Mouse (Mus musculus) intestine, embryonic 15.5 days (tissue): ENCODE results near the gene Gclc. TPM values are rescaled to one million over a fixed set of nuclear protein-coding genes. Genes with fewer than 3 reads are reported as not detected.

Experiments
- ATAC-seq: fragments of 200-750 bp; cut with Nextera tagmentation; 2 replicates; pipeline ENCODE4 v1.8.0; 2017; ENCODE audit warnings: moderate TSS enrichment, moderate library complexity
- H3K27ac ChIP-seq: fragments of 300-500 bp; sonication (generic); 2 replicates; pipeline ENCODE4 v1.5.1; 2015; ENCODE audit warnings: mild to moderate bottlenecking, inconsistent platforms
- H3K27me3 ChIP-seq: fragments of 300-500 bp; sonication (generic); replicated peaks from 2 replicates; pipeline ENCODE4 v1.6.1; 2015; ENCODE audit warnings: inconsistent platforms
- H3K36me3 ChIP-seq: fragments of 300-500 bp; sonication (generic); 2 replicates; pipeline ENCODE4 v1.6.1; 2015; ENCODE audit warnings: inconsistent platforms
- H3K4me1 ChIP-seq: fragments of 300-500 bp; sonication (generic); replicated peaks from 2 replicates; pipeline ENCODE4 v1.6.1; 2015; ENCODE audit warnings: inconsistent platforms
- H3K4me2 ChIP-seq: fragments of 300-500 bp; sonication (generic); replicated peaks from 2 replicates; pipeline ENCODE4 v1.6.1; 2015; ENCODE audit warnings: mild to moderate bottlenecking, inconsistent platforms
- H3K4me3 ChIP-seq: fragments of 300-500 bp; sonication (generic); replicated peaks from 2 replicates; pipeline ENCODE4 v1.5.1; 2015; ENCODE audit warnings: inconsistent platforms
- H3K9ac ChIP-seq: fragments of 300-500 bp; sonication (generic); 2 replicates; pipeline ENCODE4 v1.6.1; 2015; ENCODE audit warnings: inconsistent platforms
- H3K9me3 ChIP-seq: fragments of 300-500 bp; sonication (generic); 2 replicates; pipeline ENCODE4 v1.6.1; 2016; ENCODE audit warnings: inconsistent platforms
- WGBS: fragments of 180-500 bp; shearing (Covaris S2); methylation state at CpG from one replicate; pipeline ENCODE4 v1.1.7; 2015; 5-methylcytosine and 5-hydroxymethylcytosine counted together
- polyA plus RNA-seq: library from polyadenylated mRNA; unstranded; fragments of >200 nt; fragmentation: Nextera tagmentation; extraction: Ambion mirVana; gene quantifications from 2 replicates; pipeline ENCODE4 v1.2.1, GENCODE M21; 2015

Gclc gene
- 13.0 and 13.5 TPM in 2 replicates for polyA plus RNA-seq

DNA sequence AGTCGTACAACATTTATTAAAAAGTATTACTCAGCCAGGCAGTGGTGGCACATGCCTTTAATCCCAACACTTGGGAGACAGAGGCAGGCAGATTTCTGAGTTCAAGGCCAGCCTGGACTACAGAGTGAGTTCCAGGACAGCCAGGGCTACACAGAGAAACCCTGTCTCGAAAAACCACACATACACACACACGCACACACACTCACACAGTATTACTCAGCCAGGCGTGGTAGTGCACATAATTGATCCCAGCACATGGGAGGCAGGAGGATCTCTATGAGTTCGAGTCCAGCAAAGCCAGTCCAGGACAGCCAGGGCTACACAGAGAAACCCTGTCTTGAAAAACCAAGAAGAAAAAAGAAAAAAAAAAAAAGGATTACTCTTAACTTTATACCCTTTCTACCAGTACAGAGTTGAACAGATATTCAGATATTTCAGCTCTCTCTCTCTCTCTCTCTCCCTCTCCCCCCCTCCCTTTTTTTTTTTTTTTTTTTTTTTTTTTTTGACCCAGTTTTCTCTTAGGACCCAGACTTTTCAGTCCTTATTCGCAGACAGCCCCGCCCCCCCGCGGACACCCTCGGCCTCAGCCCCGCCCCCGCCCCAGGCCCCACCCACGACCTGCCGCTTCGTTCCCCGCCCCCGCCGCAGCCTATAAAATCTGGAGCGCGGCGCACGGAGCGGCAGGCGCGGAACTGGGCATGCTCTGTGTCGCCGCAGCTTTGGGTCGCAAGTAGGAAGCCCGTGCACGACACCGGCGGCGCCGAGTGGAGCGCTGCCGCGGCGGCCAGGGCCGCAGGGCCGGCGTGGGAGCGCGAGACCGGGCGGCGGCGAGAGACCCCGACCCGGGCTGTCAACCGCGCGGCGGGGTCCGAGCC lies at the start of gene Gclc:
Gclc (plus strand) TSS at position 683 of the 875 bp plus-strand sequence.
- ATAC-seq: peak; percentile 83
- H3K36me3 ChIP-seq: no peaks in the 10 kb centered on the region

DNA sequence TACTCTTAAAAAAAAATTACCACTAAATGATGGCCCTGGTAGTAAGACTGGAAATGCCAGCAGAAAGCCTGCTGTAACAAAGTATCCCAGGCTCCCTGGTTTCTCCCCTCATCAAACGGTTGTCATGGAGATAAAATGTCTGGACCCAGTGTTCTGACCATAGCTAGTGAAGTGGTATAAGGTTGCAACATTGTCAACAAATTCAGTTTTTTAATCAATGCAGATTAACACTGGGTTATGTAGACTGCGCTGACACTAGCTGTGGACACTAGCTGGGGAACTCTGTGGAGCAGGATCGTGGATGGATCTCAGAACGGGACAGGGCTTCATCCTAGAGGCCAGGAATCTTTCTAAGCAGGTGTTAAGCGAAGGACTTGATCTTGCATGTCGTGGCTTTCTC lies 47.8 kb upstream of the Gclc start:
- WGBS: 87% methylated on average over 6 of the region's 6 CpGs
- ATAC-seq: no peak
- no peak overlapping the region for H3K27ac ChIP-seq
- no peaks in the 10 kb centered on the region for H3K27me3 ChIP-seq
- no peak overlapping the region for H3K4me3 ChIP-seq
- no peaks in the 10 kb centered on the region for H3K36me3 ChIP-seq
- H3K9me3 ChIP-seq: no peaks in the 10 kb centered on the region
- no peak overlapping the region for H3K9ac ChIP-seq
- no peak overlapping the region for H3K4me2 ChIP-seq
- H3K4me1 ChIP-seq: no peaks in the 10 kb centered on the region

More for the DNA sequence above, at the start of gene Gclc:
- H3K27me3 ChIP-seq: no peaks in the 10 kb centered on the region
- H3K4me1 ChIP-seq: peaks cover 12% of the 10 kb centered on the region
- peak within 1 kb of the TSS; percentile 82 for H3K27ac ChIP-seq
- H3K4me2 ChIP-seq: peak within 1 kb of the TSS; percentile 91
- peak within 1 kb of the TSS; percentile 82 for H3K4me3 ChIP-seq
- peak within 1 kb of the TSS; percentile 84 for H3K9ac ChIP-seq
- 8% methylated on average over 51 of the region's 54 CpGs for WGBS
- no peaks in the 10 kb centered on the region for H3K9me3 ChIP-seq

DNA sequence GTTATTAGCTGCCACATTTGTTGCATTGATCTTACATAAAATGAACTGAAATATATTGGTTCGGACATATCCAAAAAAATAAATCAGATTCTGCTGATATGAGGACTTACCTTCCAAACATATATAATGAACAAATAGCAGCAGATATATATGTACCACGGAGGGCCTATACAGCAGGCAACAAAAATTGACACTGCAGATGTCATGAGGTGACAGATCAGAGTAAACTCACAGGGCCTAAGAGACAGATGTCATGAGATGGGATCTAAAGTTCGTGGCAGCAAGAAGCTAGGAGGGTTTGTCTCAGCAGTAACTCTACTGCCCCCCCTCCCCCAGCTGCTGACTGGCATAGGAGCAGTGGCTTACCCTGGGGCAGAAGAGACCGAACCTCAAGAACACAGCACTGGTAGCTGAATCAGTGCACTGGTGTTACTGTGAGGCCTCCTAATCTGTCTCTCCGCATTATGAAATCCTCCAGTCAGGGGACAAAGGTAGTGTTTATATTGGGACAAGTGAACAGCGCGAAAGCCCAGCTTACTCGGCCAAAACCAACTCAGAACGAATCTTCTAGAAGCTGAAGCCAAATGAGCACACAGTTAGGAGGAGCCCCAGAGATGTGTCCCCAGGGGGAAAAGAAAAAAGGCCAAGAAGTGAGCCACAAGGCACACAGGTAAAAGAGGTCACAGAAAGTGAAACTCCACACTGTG lies 46.7 kb upstream of the Gclc start:
- peak; percentile 87 for ATAC-seq
- H3K27ac ChIP-seq: no peak overlapping the region

DNA sequence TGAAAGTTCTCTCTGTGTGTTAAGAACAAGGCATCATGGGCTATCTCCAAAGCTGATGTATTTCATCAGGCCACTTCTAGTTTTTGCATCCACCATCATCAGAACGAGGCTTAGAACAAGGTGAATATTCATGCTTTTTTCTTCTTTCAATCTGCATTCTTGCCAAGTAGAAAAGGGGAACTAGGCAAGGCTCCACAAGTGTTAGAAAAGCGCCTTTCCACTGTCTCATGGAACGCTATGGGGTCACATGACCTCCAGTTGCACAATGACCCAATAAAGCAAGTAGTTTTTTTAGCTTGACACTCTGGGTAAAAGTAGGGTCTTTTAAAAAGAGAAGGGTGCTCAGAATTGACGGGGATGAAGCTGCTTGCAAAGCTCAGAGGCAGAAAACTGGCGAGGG lies 45.4 kb upstream of the Gclc start:
- 81% methylated on average over 5 of the region's 5 CpGs for WGBS
- no peak overlapping the region for H3K4me2 ChIP-seq
- H3K27ac ChIP-seq: no peak overlapping the region
- H3K27me3 ChIP-seq: no peaks in the 10 kb centered on the region
- no peaks in the 10 kb centered on the region for H3K4me1 ChIP-seq
- H3K36me3 ChIP-seq: no peaks in the 10 kb centered on the region
- H3K9ac ChIP-seq: no peak overlapping the region
- H3K4me3 ChIP-seq: no peak overlapping the region
- no peaks in the 10 kb centered on the region for H3K9me3 ChIP-seq
- no peak for ATAC-seq

More for the DNA sequence above, 46.7 kb upstream of the Gclc start:
- WGBS: 57% methylated on average over 9 of the region's 9 CpGs
- Histone ChIP-seq H3K4me1 (no peaks in the 10 kb centered on the region), H3K4me2 (0 out of 2 replicates have a peak overlapping the region, but pooled peaks have one; percentile 19), H3K27me3 (no peaks in the 10 kb centered on the region), H3K36me3 (no peaks in the 10 kb centered on the region), H3K4me3 (no peak overlapping the region), H3K9ac (no peak overlapping the region), H3K9me3 (no peaks in the 10 kb centered on the region)

DNA sequence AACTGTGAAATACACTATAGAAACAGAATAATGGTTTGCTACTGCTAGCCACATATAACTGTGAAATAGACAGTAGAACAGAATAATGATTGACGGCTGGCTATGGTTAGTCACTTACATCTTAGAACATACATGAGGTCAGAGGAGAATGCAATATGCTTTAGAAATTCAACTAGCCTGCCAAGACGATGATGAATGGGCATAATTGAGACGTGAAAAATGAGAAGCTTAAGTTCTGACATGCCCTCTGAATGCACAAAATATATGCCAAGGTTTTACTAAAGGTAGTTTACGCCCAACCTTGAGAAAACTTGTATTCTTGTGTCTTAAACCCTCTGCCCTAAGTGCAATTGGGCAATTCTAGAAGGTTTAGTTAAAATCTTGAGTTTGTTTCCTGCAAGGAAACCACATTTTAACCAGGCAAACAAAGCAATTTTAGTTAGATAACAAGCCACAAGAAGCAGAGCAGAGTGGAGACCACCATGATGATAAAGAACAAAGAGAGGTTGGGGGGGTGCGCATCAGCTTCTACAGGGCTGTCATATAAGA lies 43.2 kb upstream of the Gclc start:
- no peaks in the 10 kb centered on the region for H3K36me3 ChIP-seq
- no peak overlapping the region for H3K27ac ChIP-seq
- no peaks in the 10 kb centered on the region for H3K9me3 ChIP-seq
- H3K4me1 ChIP-seq: no peaks in the 10 kb centered on the region
- H3K27me3 ChIP-seq: no peaks in the 10 kb centered on the region
- no peak overlapping the region for H3K4me2 ChIP-seq
- no peak overlapping the region for H3K4me3 ChIP-seq
- no peak for ATAC-seq
- no peak overlapping the region for H3K9ac ChIP-seq
- WGBS: 85% methylated on average over 5 of the region's 5 CpGs

DNA sequence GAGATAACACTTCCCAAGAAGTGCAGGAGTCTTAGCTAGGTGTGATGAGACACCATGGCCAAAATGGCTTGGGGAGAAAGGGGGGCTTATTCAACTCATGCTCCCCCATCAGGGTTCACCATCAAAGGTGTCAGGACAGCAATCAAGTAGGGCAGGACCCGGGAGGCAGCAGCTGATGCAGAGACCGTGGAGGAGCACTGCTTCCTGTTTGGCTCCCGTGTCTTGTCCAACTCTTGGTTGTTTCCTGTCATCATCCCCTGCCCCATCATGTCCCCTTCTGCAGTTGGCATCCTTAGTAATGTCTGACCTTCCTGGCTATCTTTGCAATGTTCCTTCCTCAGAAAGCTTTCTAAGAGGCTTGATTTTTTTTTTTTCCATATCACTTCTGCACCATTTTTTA lies 41.5 kb upstream of the Gclc start:
- ATAC-seq: no peak
- WGBS: 49% methylated on average over 3 of the region's 3 CpGs

DNA sequence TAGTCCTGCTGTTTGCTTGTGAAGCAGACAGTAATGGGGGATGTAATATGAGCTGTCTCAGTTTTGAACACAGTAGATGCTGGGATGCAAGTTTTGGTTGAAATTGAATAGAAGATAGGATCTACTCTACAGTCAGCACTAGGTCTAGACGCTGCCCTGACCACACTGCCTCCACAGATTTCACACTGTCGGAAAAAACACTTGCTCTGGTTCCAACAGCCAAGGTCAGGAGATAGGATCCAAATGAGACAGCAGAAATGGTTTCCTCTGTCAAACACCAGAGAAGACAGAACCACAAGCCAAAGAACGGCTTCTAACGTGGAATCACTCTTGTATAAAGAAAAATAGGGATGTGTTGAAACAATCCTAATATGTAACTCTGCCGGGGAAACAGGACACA lies 41.0 kb upstream of the Gclc start:
- Histone ChIP-seq H3K9ac (no peak overlapping the region), H3K9me3 (no peaks in the 10 kb centered on the region), H3K4me1 (no peaks in the 10 kb centered on the region), H3K4me2 (no peak overlapping the region), H3K4me3 (no peak overlapping the region), H3K27me3 (no peaks in the 10 kb centered on the region), H3K27ac (no peak overlapping the region), H3K36me3 (no peaks in the 10 kb centered on the region)
- no peak for ATAC-seq
- WGBS: 80% methylated on average over 5 of the region's 5 CpGs

More for the DNA sequence above, 41.5 kb upstream of the Gclc start:
- no peak overlapping the region for H3K9ac ChIP-seq
- no peak overlapping the region for H3K4me2 ChIP-seq
- no peaks in the 10 kb centered on the region for H3K9me3 ChIP-seq
- no peak overlapping the region for H3K27ac ChIP-seq
- H3K4me1 ChIP-seq: no peaks in the 10 kb centered on the region
- H3K27me3 ChIP-seq: no peaks in the 10 kb centered on the region
- H3K36me3 ChIP-seq: no peaks in the 10 kb centered on the region
- no peak overlapping the region for H3K4me3 ChIP-seq

DNA sequence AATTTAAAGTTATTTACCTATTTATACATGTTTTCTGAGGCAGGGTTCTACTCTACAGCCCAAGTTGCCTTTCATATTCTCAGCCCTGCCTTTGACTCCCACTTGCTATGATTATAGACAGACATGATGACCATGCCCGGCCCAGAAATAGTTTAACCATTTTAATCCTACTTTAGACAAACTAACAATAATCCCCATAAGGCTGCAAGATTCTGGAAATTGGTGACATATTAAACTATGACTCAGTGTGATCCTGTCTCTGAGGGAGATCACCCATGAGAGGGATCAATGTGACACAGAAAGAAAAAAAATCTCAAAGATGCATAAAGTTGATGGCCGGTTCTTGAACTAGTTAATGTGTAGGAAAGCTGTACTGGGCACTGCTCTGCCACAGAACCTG lies 39.1 kb upstream of the Gclc start:
- Histone ChIP-seq H3K4me1 (0 out of 2 replicates have a peak, but pooled peaks cover 3% of the 10 kb centered on the region), H3K4me3 (no peak overlapping the region), H3K36me3 (no peaks in the 10 kb centered on the region), H3K27ac (no peak overlapping the region), H3K27me3 (no peaks in the 10 kb centered on the region), H3K4me2 (no peak overlapping the region), H3K9ac (no peak overlapping the region), H3K9me3 (no peaks in the 10 kb centered on the region)
- ATAC-seq: no peak
- WGBS: 77% methylated on average over 2 of the region's 2 CpGs

DNA sequence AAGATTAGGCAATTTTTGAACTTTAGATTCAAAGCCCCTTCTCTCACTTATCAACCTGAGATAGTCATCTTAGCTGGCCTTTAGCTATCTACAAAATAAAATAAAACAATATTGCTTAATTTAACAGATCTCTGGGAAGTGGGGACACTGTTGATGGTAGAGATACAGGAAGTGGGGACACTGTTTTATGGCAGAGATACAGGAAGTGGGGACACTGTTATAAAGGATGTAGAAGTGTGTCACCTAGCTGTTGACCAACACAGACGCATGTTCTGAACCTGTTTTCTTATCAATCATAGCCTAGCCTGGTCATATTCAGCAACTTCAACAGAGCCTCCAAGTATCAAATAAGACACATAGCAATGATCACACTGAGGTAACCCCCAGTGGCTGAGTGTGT lies 38.3 kb upstream of the Gclc start:
- Histone ChIP-seq H3K4me3 (no peak overlapping the region), H3K36me3 (no peaks in the 10 kb centered on the region), H3K4me1 (0 out of 2 replicates have a peak, but pooled peaks cover 3% of the 10 kb centered on the region), H3K9ac (no peak overlapping the region), H3K9me3 (no peaks in the 10 kb centered on the region), H3K27me3 (no peaks in the 10 kb centered on the region), H3K27ac (no peak overlapping the region), H3K4me2 (no peak overlapping the region)
- no peak for ATAC-seq
- WGBS: 87% methylated on average over 1 of the region's 1 CpGs

DNA sequence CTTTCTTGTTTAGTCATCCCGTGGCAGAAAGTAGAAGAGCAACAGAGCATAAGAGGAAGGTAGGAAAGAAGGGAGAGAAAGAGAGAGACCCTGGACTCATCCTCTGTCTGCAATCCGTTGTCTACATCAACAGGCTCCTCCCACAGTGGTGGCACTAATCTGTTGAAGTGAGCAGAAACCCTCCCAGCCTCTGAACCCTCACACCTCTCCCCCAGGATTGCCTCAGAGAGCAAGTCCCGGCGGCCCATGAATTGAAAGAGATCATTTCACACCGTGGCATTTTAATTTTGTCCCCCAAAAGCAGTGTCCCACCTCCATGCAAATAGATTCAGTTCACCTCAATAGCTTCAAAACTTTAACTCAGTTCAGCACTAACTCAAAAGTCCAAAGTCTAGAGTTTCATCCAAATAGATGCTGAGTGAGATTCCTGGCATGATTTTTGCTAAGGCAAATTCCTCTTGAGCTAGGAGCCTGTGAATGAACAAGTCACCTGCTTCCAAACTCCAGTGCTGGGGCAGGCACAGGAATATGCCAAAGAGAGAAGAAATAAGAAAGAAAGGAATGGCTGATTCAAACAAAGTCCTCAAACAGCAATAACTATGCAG lies 36.4 kb upstream of the Gclc start:
- H3K27ac ChIP-seq: no peak overlapping the region
- no peak for ATAC-seq
- no peak overlapping the region for H3K4me2 ChIP-seq

DNA sequence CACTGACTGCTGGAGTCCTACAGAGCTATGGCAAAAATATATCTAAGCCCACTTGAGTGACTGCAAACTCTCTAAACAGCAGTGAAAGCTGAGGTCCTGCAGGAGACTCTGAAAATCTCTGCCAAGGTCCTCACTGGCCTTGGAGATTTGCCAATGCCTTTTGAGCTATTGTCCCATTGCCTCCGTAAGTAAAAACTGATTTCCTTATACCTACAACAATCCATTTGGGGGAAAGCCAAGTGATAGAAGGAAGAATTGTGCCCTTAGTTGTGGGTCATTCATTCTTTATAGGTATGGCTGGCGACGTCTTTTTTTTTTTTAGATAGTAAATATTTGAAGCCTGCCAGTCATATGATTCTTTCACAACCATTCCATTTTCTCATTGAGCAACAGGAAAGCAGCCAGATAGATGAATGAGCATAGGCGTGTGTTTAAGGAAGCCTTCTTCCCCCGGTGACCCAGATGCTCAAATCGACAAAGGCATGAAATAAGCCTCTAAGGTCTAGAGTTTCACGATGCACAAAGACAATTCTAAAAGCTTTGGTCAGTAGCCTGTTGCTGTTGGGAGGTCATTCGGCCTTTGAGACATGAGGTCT lies 35.4 kb upstream of the Gclc start:
- no peaks in the 10 kb centered on the region for H3K9me3 ChIP-seq
- no peak for ATAC-seq
- H3K4me3 ChIP-seq: no peak overlapping the region
- H3K27me3 ChIP-seq: no peaks in the 10 kb centered on the region
- H3K4me1 ChIP-seq: 0 out of 2 replicates have a peak, but pooled peaks cover 6% of the 10 kb centered on the region
- H3K9ac ChIP-seq: no peak overlapping the region
- H3K36me3 ChIP-seq: no peaks in the 10 kb centered on the region
- WGBS: 76% methylated on average over 8 of the region's 8 CpGs
- no peak overlapping the region for H3K27ac ChIP-seq
- H3K4me2 ChIP-seq: no peak overlapping the region

More for the DNA sequence above, 36.4 kb upstream of the Gclc start:
- 0 out of 2 replicates have a peak, but pooled peaks cover 6% of the 10 kb centered on the region for H3K4me1 ChIP-seq
- H3K4me3 ChIP-seq: no peak overlapping the region
- WGBS: 58% methylated on average over 5 of the region's 5 CpGs
- H3K36me3 ChIP-seq: no peaks in the 10 kb centered on the region
- no peaks in the 10 kb centered on the region for H3K27me3 ChIP-seq
- H3K9me3 ChIP-seq: no peaks in the 10 kb centered on the region
- H3K9ac ChIP-seq: no peak overlapping the region

DNA sequence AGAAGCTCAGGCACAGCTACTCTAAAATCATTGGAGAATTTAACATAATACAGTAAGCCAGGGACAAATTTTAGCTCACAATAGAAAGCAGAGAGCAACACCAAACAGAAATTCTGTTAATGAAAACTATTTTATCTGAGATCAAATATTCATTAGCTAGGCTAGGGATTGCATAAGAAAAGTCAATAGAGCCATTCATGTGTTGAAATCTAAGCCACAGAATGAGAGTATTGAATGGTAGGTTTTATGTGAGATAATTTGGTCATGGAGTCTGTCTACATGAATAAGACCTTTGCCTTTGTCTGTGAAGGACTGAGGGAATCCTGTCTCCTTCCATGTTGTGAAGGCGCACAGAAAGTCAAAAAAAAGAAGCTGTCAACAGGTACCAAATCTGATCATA lies 34.7 kb upstream of the Gclc start:
- 92% methylated on average over 1 of the region's 1 CpGs for WGBS
- no peak for ATAC-seq
- H3K4me1 ChIP-seq: 0 out of 2 replicates have a peak, but pooled peaks cover 6% of the 10 kb centered on the region

More for the DNA sequence above, 34.7 kb upstream of the Gclc start:
- H3K27ac ChIP-seq: no peak overlapping the region
- no peaks in the 10 kb centered on the region for H3K36me3 ChIP-seq
- no peak overlapping the region for H3K9ac ChIP-seq
- H3K9me3 ChIP-seq: no peaks in the 10 kb centered on the region
- no peak overlapping the region for H3K4me2 ChIP-seq
- no peaks in the 10 kb centered on the region for H3K27me3 ChIP-seq
- no peak overlapping the region for H3K4me3 ChIP-seq
